Mouse (Mus musculus) liver, postnatal 0 days (tissue): ENCODE measurements around the gene Tjp1. TPM values are rescaled to one million over a fixed set of nuclear protein-coding genes. Genes with fewer than 3 reads are reported as not detected.

Experiments
- ATAC-seq: fragments of 200-750 bp; cut with Nextera tagmentation; 2 replicates; pipeline ENCODE4 v1.8.0; 2017; ENCODE audit warnings: mild to moderate bottlenecking, moderate library complexity
- DNase-seq: peaks from one replicate; pipeline ENCODE4 v3.0.0-alpha.2; 2016
- H3K27ac ChIP-seq: fragments of 300-500 bp; sonication (generic); 2 replicates; pipeline ENCODE4 v1.5.1; 2014; ENCODE audit warnings: antibody characterized with exemption, moderate library complexity, mild to moderate bottlenecking, low read depth
- H3K27me3 ChIP-seq: fragments of 300-500 bp; sonication (generic); 2 replicates; pipeline ENCODE4 v1.6.1; 2014; ENCODE audit warnings: low read length, control low read depth, mixed read lengths; ENCODE audit not compliant: insufficient read depth
- H3K36me3 ChIP-seq: fragments of 300-500 bp; sonication (generic); replicated peaks from 2 replicates; pipeline ENCODE4 v1.6.1; 2014; ENCODE audit warnings: mild to moderate bottlenecking, control low read depth, low read length, moderate library complexity, mixed read lengths; ENCODE audit not compliant: insufficient read depth
- H3K4me1 ChIP-seq: fragments of 300-500 bp; sonication (generic); 2 replicates; pipeline ENCODE4 v1.6.1; 2014; ENCODE audit warnings: antibody characterized with exemption, mild to moderate bottlenecking, control low read depth; ENCODE audit not compliant: insufficient read depth
- H3K4me2 ChIP-seq: fragments of 300-500 bp; sonication (generic); 2 replicates; pipeline ENCODE4 v1.6.1; 2014; ENCODE audit warnings: low read depth, mild to moderate bottlenecking, low read length, moderate library complexity, mixed read lengths
- H3K4me3 ChIP-seq: fragments of 300-500 bp; sonication (generic); 2 replicates; pipeline ENCODE4 v1.5.1; 2014; ENCODE audit warnings: low read depth, low read length
- H3K9ac ChIP-seq: fragments of 300-500 bp; sonication (generic); replicated peaks from 2 replicates; pipeline ENCODE4 v1.6.1; 2014; ENCODE audit warnings: mild to moderate bottlenecking, moderate library complexity
- H3K9me3 ChIP-seq: fragments of 300-500 bp; sonication (generic); 2 replicates; pipeline ENCODE4 v1.6.1; 2016; ENCODE audit warnings: mild to moderate bottlenecking, control low read depth, low read length, mixed read lengths
- CTCF ChIP-seq: sonication (generic); IDR thresholded peaks from 2 replicates; pipeline ENCODE4 v1.5.1; 2016; ENCODE audit warnings: antibody characterized with exemption, low read depth
- EP300 ChIP-seq: IDR thresholded peaks from 2 replicates; pipeline ENCODE4 v1.6.1; 2016; ENCODE audit warnings: antibody characterized with exemption, low read depth, mild to moderate bottlenecking
- WGBS: fragments of 180-500 bp; shearing (Covaris S2); extraction: QIAGEN DNeasy Blood & Tissue Kit; methylation state at CpG from one replicate; pipeline ENCODE4 v1.1.7; 2014; ENCODE audit not compliant: insufficient replicate concordance; 5-methylcytosine and 5-hydroxymethylcytosine counted together
- polyA plus RNA-seq: library from polyadenylated mRNA; unstranded; fragments of >200 nt; fragmentation: Nextera tagmentation; extraction: Ambion mirVana; gene quantifications from 2 replicates; pipeline ENCODE4 v1.2.1, GENCODE M21; 2015

The Tjp1 gene
- polyA plus RNA-seq, 1 experiment from 2014 or later: 3.8 TPM

GRCm38 (mm10) chr7:65375176-65375575 lies 152.4 kb downstream of the Tjp1 start:
- 35% methylated on average over 8 of the region's 8 CpGs for WGBS
- no peak overlapping the region for H3K4me2 ChIP-seq
- no peaks in the 10 kb centered on the region for H3K9me3 ChIP-seq
- H3K9ac ChIP-seq: no peak overlapping the region
- 0 out of 2 replicates have a peak, but pooled peaks cover 7% of the 10 kb centered on the region for H3K4me1 ChIP-seq
- no peak overlapping the region for H3K4me3 ChIP-seq
- H3K27ac ChIP-seq: no peak overlapping the region
- no peaks in the 10 kb centered on the region for H3K36me3 ChIP-seq
- ATAC-seq: no peak
- TF ChIP-seq EP300 (peak; percentile 34; the same call in 1 of the 2 replicates), CTCF (no peak)
- peaks cover 21% of the 10 kb centered on the region for H3K27me3 ChIP-seq
- no peak for DNase-seq

- Histone ChIP-seq H3K9me3 (no peaks in the 10 kb centered on the region), H3K4me3 (no peak overlapping the region), H3K27me3 (peaks cover 28% of the 10 kb centered on the region), H3K27ac (no peak overlapping the region), H3K4me2 (0 out of 2 replicates have a peak overlapping the region, but pooled peaks have one; percentile 22), H3K9ac (no peak overlapping the region), H3K36me3 (no peaks in the 10 kb centered on the region), H3K4me1 (0 out of 2 replicates have a peak, but pooled peaks cover 7% of the 10 kb centered on the region)
- peak; percentile 47 for DNase-seq
- WGBS: 30% methylated on average over 8 of the region's 8 CpGs
- no peak for ATAC-seq
- TF ChIP-seq CTCF: no peak
- TF ChIP-seq EP300: no peak
Measured at GRCm38 (mm10) chr7:65373336-65373735, 154.2 kb downstream of the Tjp1 start.

- peaks cover 35% of the 10 kb centered on the region for H3K27me3 ChIP-seq
- ATAC-seq (no peak), DNase-seq (no peak)
- TF ChIP-seq EP300: no peak
- no peak for TF ChIP-seq CTCF
- peak overlapping the region; percentile 61; the same call in 1 of the 2 replicates for H3K4me3 ChIP-seq
- 26% methylated on average over 6 of the region's 6 CpGs for WGBS
- H3K4me1 ChIP-seq: 0 out of 2 replicates have a peak, but pooled peaks cover 7% of the 10 kb centered on the region
- H3K4me2 ChIP-seq: peak overlapping the region; percentile 70
- no peaks in the 10 kb centered on the region for H3K36me3 ChIP-seq
- peak overlapping the region; percentile 96 for H3K27ac ChIP-seq
- H3K9me3 ChIP-seq: no peaks in the 10 kb centered on the region
- no peak overlapping the region for H3K9ac ChIP-seq
Measured at GRCm38 (mm10) chr7:65371765-65372164, 155.8 kb downstream of the Tjp1 start.

GRCm38 (mm10) chr7:65370787-65371616 lies 156.6 kb downstream of the Tjp1 start:
- no peaks in the 10 kb centered on the region for H3K9me3 ChIP-seq
- DNase-seq (peak; percentile 85), ATAC-seq (peak; percentile 90)
- peak overlapping the region; percentile 61 for H3K4me3 ChIP-seq
- peaks cover 35% of the 10 kb centered on the region for H3K27me3 ChIP-seq
- TF ChIP-seq CTCF (no peak), EP300 (no peak)
- peak overlapping the region; percentile 70 for H3K4me2 ChIP-seq
- H3K9ac ChIP-seq: peak overlapping the region; percentile 79
- under 1% methylated on average over 71 of the region's 92 CpGs for WGBS
- H3K27ac ChIP-seq: peak overlapping the region; percentile 96
- H3K4me1 ChIP-seq: 0 out of 2 replicates have a peak, but pooled peaks cover 7% of the 10 kb centered on the region
- no peaks in the 10 kb centered on the region for H3K36me3 ChIP-seq

GRCm38 (mm10) chr7:65370381-65370786 lies 157.2 kb downstream of the Tjp1 start:
- Histone ChIP-seq H3K27me3 (peaks cover 33% of the 10 kb centered on the region), H3K27ac (peak overlapping the region; percentile 96), H3K9me3 (no peaks in the 10 kb centered on the region), H3K4me1 (0 out of 2 replicates have a peak, but pooled peaks cover 10% of the 10 kb centered on the region), H3K9ac (peak overlapping the region; percentile 79), H3K4me3 (peak overlapping the region; percentile 61), H3K4me2 (peak overlapping the region; percentile 70), H3K36me3 (no peaks in the 10 kb centered on the region)
- 0% methylated on average over 19 of the region's 46 CpGs for WGBS
- ATAC-seq (peak; percentile 35), DNase-seq (peak; percentile 49)
- TF ChIP-seq EP300 (no peak), CTCF (no peak)

- 28% methylated on average over 5 of the region's 5 CpGs for WGBS
- H3K4me3 ChIP-seq: peak overlapping the region; percentile 61
Measured at GRCm38 (mm10) chr7:65369101-65369500, 158.5 kb downstream of the Tjp1 start.

More at GRCm38 (mm10) chr7:65369101-65369500, 158.5 kb downstream of the Tjp1 start:
- H3K36me3 ChIP-seq: no peaks in the 10 kb centered on the region
- peaks cover 10% of the 10 kb centered on the region; the same call in 1 of the 2 replicates for H3K4me1 ChIP-seq
- H3K9ac ChIP-seq: peak overlapping the region; percentile 38; the same call in 1 of the 2 replicates
- no peaks in the 10 kb centered on the region for H3K9me3 ChIP-seq
- H3K4me2 ChIP-seq: peak overlapping the region; percentile 70
- no peak for DNase-seq
- peaks cover 22% of the 10 kb centered on the region for H3K27me3 ChIP-seq
- no peak for ATAC-seq
- H3K27ac ChIP-seq: peak overlapping the region; percentile 39; the same call in 1 of the 2 replicates
- no peak for TF ChIP-seq EP300
- no peak for TF ChIP-seq CTCF
